Mouse (Mus musculus) megakaryocyte, embryonic 14.5 days (primary cell): ENCODE data around the gene Agrp.

Source experiments
- FLI1 ChIP-seq: IDR thresholded peaks from 2 replicates; pipeline ENCODE4 v1.6.1; 2012; ENCODE audit warnings: low read length, inconsistent platforms, mixed read lengths
- GATA1 ChIP-seq: IDR thresholded peaks from 3 replicates; pipeline ENCODE4 v1.6.1; 2012; ENCODE audit warnings: mixed read lengths, low read length, inconsistent platforms, borderline replicate concordance

DNA sequence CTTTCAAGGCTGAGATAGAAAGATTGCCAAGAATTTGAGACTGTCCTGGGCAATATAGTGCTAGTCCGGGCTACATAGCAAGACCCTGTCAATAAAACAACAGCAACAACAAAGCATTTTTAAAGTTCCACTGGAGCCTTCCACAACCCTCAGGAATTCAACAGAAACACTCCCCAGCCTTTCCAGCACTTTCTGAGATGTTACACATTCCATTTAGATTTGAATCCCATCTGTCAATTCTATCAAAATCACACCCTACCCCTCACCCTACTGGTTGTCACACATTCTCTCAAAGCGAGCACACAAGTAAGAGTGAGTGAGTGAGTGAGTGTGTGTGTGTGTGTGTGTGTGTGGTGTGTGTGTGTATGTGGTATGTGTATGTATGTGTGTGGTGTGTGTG lies 44.8 kb downstream of the Agrp start:
- TF ChIP-seq GATA1 (no peak), FLI1 (no peak)
